Mouse (Mus musculus): ENCODE results near the gene Dnase2a. TPM values are rescaled to one million over a fixed set of nuclear protein-coding genes. Genes with fewer than 3 reads are reported as not detected.

The Dnase2a gene
- polyA plus RNA-seq, 1 experiment from 2014 or later, result 15.4 TPM

- peak overlapping the region; percentile 7; the same call in 1 of the 2 replicates for H3K4me2 ChIP-seq (ENCODE audit: low read depth, low read length)
- peak; percentile 35; the same call in 1 of the 2 replicates for ATAC-seq
- H3K36me3 ChIP-seq (replicated peaks; ENCODE audit: insufficient read depth, low read length), result peaks cover 11% of the 10 kb centered on the region
- H3K4me1 ChIP-seq (ENCODE audit: insufficient read depth), result peaks cover 4% of the 10 kb centered on the region; the same call in 1 of the 2 replicates
- DNase-seq, result peak; percentile 67
- no peak for TF ChIP-seq CTCF (IDR thresholded peaks at IDR 0.05; ENCODE audit: low read depth)
- TF ChIP-seq EP300 (IDR thresholded peaks at IDR 0.05; ENCODE audit: low read depth), result no peak
- H3K27ac ChIP-seq (ENCODE audit: low read depth), result no peak overlapping the region
- H3K27me3 ChIP-seq (ENCODE audit: insufficient read depth, low read length), result peaks cover 34% of the 10 kb centered on the region
- no peak overlapping the region for H3K9ac ChIP-seq (replicated peaks)
- 4% methylated on average over 18 of the region's 18 CpGs for WGBS (ENCODE audit: insufficient replicate concordance)
- H3K9me3 ChIP-seq (ENCODE audit: low read length), result no peaks in the 10 kb centered on the region
- H3K4me3 ChIP-seq (ENCODE audit: low read depth, low read length), result no peak overlapping the region
Observed at GRCm38 (mm10) chr8:84952612-84953255, 44.4 kb downstream of the Dnase2a start.

GRCm38 (mm10) chr8:84956768-84957167, 48.4 kb downstream of the Dnase2a start:
- H3K4me3 ChIP-seq (ENCODE audit: low read depth, low read length), result no peak overlapping the region
- TF ChIP-seq EP300 (IDR thresholded peaks at IDR 0.05; ENCODE audit: low read depth) (no peak), CTCF (IDR thresholded peaks at IDR 0.05; ENCODE audit: low read depth) (peak; percentile 93)
- H3K4me2 ChIP-seq (ENCODE audit: low read depth, low read length), result no peak overlapping the region
- H3K9ac ChIP-seq (replicated peaks), result no peak overlapping the region
- DNase-seq (peak; percentile 86), ATAC-seq (no peak)
- no peak overlapping the region for H3K27ac ChIP-seq (ENCODE audit: low read depth)
- WGBS (ENCODE audit: insufficient replicate concordance), result 59% methylated on average over 2 of the region's 2 CpGs
- H3K9me3 ChIP-seq (ENCODE audit: low read length), result no peaks in the 10 kb centered on the region
- peaks cover 23% of the 10 kb centered on the region for H3K36me3 ChIP-seq (replicated peaks; ENCODE audit: insufficient read depth, low read length)
- H3K4me1 ChIP-seq (ENCODE audit: insufficient read depth), result peaks cover 4% of the 10 kb centered on the region; the same call in 1 of the 2 replicates
- peaks cover 9% of the 10 kb centered on the region for H3K27me3 ChIP-seq (ENCODE audit: insufficient read depth, low read length)

- no peak overlapping the region for H3K4me3 ChIP-seq (ENCODE audit: low read depth, low read length)
- peaks cover 29% of the 10 kb centered on the region for H3K36me3 ChIP-seq (replicated peaks; ENCODE audit: insufficient read depth, low read length)
- no peaks in the 10 kb centered on the region for H3K9me3 ChIP-seq (ENCODE audit: low read length)
- H3K27ac ChIP-seq (ENCODE audit: low read depth), result 0 out of 2 replicates have a peak overlapping the region, but pooled peaks have one; percentile 9
- TF ChIP-seq EP300 (IDR thresholded peaks at IDR 0.05; ENCODE audit: low read depth) (no peak), CTCF (IDR thresholded peaks at IDR 0.05; ENCODE audit: low read depth) (no peak)
- H3K4me2 ChIP-seq (ENCODE audit: low read depth, low read length), result no peak overlapping the region
- WGBS (ENCODE audit: insufficient replicate concordance), result 76% methylated on average over 7 of the region's 7 CpGs
- ATAC-seq (peak; percentile 86), DNase-seq (no peak)
- no peak overlapping the region for H3K9ac ChIP-seq (replicated peaks)
- H3K27me3 ChIP-seq (ENCODE audit: insufficient read depth, low read length), result no peaks in the 10 kb centered on the region
- H3K4me1 ChIP-seq (ENCODE audit: insufficient read depth), result peaks cover 1% of the 10 kb centered on the region
Observed at GRCm38 (mm10) chr8:84959811-84960210, 51.5 kb downstream of the Dnase2a start.

- H3K36me3 ChIP-seq (replicated peaks; ENCODE audit: insufficient read depth, low read length), result peaks cover 13% of the 10 kb centered on the region; the same call in 1 of the 2 replicates
- no peaks in the 10 kb centered on the region for H3K27me3 ChIP-seq (ENCODE audit: insufficient read depth, low read length)
- peaks cover 32% of the 10 kb centered on the region for H3K4me1 ChIP-seq (ENCODE audit: insufficient read depth)
- ATAC-seq (no peak), DNase-seq (no peak)
- H3K4me2 ChIP-seq (ENCODE audit: low read depth, low read length), result peak overlapping the region; percentile 97; the same call in 1 of the 2 replicates
- TF ChIP-seq EP300 (IDR thresholded peaks at IDR 0.05; ENCODE audit: low read depth) (no peak), CTCF (IDR thresholded peaks at IDR 0.05; ENCODE audit: low read depth) (peak; percentile 49)
- H3K9me3 ChIP-seq (ENCODE audit: low read length), result no peaks in the 10 kb centered on the region
- no peak overlapping the region for H3K27ac ChIP-seq (ENCODE audit: low read depth)
- no peak overlapping the region for H3K4me3 ChIP-seq (ENCODE audit: low read depth, low read length)
- no peak overlapping the region for H3K9ac ChIP-seq (replicated peaks)
- WGBS (ENCODE audit: insufficient replicate concordance), result 80% methylated on average over 4 of the region's 4 CpGs
Observed at GRCm38 (mm10) chr8:84963952-84964351, 55.6 kb downstream of the Dnase2a start.

GRCm38 (mm10) chr8:84965731-84966291, 57.5 kb downstream of the Dnase2a start:
- Histone ChIP-seq H3K9me3 (ENCODE audit: low read length) (no peaks in the 10 kb centered on the region), H3K4me2 (ENCODE audit: low read depth, low read length) (peak overlapping the region; percentile 97), H3K36me3 (replicated peaks; ENCODE audit: insufficient read depth, low read length) (peaks cover 13% of the 10 kb centered on the region; the same call in 1 of the 2 replicates), H3K4me1 (ENCODE audit: insufficient read depth) (peaks cover 37% of the 10 kb centered on the region), H3K27ac (ENCODE audit: low read depth) (peak overlapping the region; percentile 98), H3K9ac (replicated peaks) (peak overlapping the region; percentile 77), H3K4me3 (ENCODE audit: low read depth, low read length) (peak overlapping the region; percentile 72), H3K27me3 (ENCODE audit: insufficient read depth, low read length) (no peaks in the 10 kb centered on the region)
- no peak; the same call in 1 of the 2 replicates for TF ChIP-seq EP300 (IDR thresholded peaks at IDR 0.05; ENCODE audit: low read depth)
- no peak for TF ChIP-seq CTCF (IDR thresholded peaks at IDR 0.05; ENCODE audit: low read depth)
- WGBS (ENCODE audit: insufficient replicate concordance), result 2% methylated on average over 41 of the region's 41 CpGs
- DNase-seq, result peak; percentile 96
- ATAC-seq, result peak; percentile 85

GRCm38 (mm10) chr8:84966603-84967002, 58.2 kb downstream of the Dnase2a start:
- peaks cover 37% of the 10 kb centered on the region for H3K4me1 ChIP-seq (ENCODE audit: insufficient read depth)
- TF ChIP-seq CTCF (IDR thresholded peaks at IDR 0.05; ENCODE audit: low read depth), result no peak
- no peak for TF ChIP-seq EP300 (IDR thresholded peaks at IDR 0.05; ENCODE audit: low read depth)
- no peak for ATAC-seq
- peak overlapping the region; percentile 98 for H3K27ac ChIP-seq (ENCODE audit: low read depth)
- peaks cover 13% of the 10 kb centered on the region for H3K36me3 ChIP-seq (replicated peaks; ENCODE audit: insufficient read depth, low read length)
- peak overlapping the region; percentile 2; the same call in 1 of the 2 replicates for H3K4me3 ChIP-seq (ENCODE audit: low read depth, low read length)
- H3K4me2 ChIP-seq (ENCODE audit: low read depth, low read length), result peak overlapping the region; percentile 97
- DNase-seq, result no peak
- no peaks in the 10 kb centered on the region for H3K27me3 ChIP-seq (ENCODE audit: insufficient read depth, low read length)
- WGBS (ENCODE audit: insufficient replicate concordance), result 14% methylated on average over 3 of the region's 3 CpGs
- H3K9me3 ChIP-seq (ENCODE audit: low read length), result no peaks in the 10 kb centered on the region
- no peak overlapping the region; the same call in 1 of the 2 replicates for H3K9ac ChIP-seq (replicated peaks)
